Mouse (Mus musculus): ENCODE results near the gene Them7.
A peak's percentile ranks its signal among the peaks of the same experiment; 100 is the strongest.

Gene Them7

DNA sequence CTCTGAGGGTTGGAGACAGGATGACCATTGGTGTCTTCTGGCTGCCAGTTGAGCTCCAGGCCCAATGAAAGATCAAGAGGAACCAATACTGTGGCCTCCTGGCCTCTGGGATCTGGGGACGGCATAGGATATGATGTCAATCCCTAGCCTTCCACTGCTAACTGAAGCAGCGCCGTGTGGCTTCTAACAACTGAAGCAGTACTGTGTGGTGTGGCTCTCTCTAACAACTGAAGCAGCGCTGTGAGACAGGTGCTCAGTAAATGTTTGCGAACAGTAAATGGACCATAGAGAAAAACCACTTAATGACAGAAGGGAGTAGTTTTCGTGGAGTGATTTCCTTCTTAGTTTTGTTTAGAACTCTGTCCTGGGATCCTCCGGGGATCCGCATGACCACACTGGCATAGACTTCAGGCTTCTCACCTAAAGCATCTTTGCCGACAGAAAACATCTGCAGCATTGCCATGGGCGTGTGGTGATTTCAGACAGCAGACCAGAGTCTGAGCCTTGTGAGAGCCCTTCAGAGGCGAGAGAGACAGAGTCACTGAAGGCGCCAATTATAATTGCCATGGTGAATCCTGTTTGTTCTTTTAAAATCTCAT, 194.6 kb downstream of the Them7 start:
- DNase-seq: no peak

DNA sequence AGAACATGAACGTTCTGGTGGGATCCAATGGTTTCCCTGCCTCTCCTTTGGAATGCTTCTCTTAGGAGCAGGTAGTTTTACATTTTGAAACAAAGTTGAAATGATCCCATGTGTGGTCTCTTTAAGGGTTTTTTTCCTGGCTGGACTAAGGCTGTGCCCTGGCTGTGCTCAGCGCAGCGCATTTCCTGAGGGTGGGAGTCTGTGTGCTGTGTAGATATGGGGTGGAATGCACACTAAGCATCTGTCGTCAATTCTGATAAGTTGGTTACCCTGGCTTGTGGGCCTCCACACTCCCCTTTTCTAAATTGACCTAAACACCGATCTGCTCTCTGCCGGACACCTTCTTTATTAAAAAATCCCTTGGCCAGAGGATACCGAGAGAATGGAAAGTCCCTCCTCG, 203.3 kb downstream of the Them7 start:
- DNase-seq: no peak

DNA sequence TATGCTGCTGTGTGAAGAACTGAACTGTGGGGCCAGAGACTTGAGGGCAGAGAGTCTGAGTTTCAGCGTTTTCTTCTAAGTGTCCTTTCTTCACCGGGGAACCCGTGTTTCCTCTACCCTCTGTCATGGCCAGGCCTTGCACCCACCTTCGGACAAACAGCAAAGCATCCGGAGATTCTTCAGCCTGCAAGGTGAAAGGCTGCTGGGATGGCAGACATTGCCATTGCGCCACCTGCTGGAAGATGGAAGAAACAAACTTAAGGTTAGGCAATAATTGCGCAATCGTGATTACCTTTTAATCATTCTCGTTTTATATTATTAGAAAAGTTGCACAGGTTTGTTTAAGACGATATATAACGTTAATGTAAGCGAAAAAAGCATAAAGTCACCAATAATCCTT, 203.9 kb downstream of the Them7 start:
- DNase-seq: peak; percentile 66 to 75

DNA sequence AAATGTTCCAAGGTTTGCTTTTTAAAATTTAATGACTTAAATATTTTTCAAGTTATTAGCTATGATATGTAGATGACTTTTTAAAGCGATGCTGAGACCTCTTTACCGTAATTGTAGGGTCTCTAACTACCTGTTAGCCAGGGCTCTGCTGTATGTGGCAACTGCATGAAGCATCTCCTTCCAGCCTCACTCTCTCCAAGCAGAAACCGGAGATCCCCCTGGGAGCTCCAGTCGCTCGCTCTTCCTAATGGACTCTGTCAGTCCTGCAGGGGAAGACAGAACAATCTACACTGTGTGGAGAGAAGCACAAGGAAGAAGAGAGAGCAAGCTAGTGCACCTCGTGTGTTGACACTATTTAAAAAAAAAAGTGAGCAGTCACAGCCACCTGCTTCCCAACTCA, 204.3 kb downstream of the Them7 start:
- DNase-seq: no peak

Measured in cerebellum, postnatal 36 days (tissue).